Mouse (Mus musculus): ENCODE data around the gene Zc3hc1.

Gene Zc3hc1

GRCm38 (mm10) chr6:30372627-30373369 is 18.0 kb downstream of the Zc3hc1 start:
- no peak for DNase-seq

GRCm38 (mm10) chr6:30369291-30369690 is 21.5 kb downstream of the Zc3hc1 start:
- no peak for DNase-seq

DNA sequence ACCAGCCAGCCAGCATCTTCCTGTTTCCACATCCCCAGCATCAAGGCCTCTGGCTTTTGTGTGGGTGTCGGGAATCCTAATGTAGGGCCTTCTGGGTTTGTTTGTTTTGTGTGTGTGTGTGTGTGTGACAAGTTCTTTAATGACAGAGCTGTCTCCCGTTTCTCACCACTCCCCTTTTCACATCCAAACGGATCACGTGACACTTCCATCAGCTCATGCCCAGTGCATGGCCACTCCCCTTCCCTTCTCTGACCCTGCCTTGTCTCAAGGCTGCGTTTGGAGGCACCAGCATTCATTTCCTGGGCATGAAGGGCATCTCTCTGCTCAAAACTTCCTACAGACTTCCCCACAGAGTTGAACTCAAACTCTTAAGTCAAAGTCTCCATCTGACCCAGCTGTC is 27.0 kb downstream of the Zc3hc1 start:
- DNase-seq, result no peak

- DNase-seq, result peak in 1 of 2 experiments; percentile 36
Measured at GRCm38 (mm10) chr6:30359762-30360509, 30.9 kb downstream of the Zc3hc1 start.

GRCm38 (mm10) chr6:30357561-30358177 is 33.2 kb downstream of the Zc3hc1 start:
- DNase-seq, result peak; percentile 86 to 89

GRCm38 (mm10) chr6:30356680-30357079 is 34.1 kb downstream of the Zc3hc1 start:
- DNase-seq, result no peak

GRCm38 (mm10) chr6:30356161-30356560 is 34.7 kb downstream of the Zc3hc1 start:
- no peak for DNase-seq

- no peak for DNase-seq
Measured at GRCm38 (mm10) chr6:30355701-30356100, 35.1 kb downstream of the Zc3hc1 start.

- DNase-seq, result no peak
Measured at GRCm38 (mm10) chr6:30354760-30355159, 36.1 kb downstream of the Zc3hc1 start.

GRCm38 (mm10) chr6:30353661-30354060 is 37.2 kb downstream of the Zc3hc1 start:
- DNase-seq, result no peak

DNA sequence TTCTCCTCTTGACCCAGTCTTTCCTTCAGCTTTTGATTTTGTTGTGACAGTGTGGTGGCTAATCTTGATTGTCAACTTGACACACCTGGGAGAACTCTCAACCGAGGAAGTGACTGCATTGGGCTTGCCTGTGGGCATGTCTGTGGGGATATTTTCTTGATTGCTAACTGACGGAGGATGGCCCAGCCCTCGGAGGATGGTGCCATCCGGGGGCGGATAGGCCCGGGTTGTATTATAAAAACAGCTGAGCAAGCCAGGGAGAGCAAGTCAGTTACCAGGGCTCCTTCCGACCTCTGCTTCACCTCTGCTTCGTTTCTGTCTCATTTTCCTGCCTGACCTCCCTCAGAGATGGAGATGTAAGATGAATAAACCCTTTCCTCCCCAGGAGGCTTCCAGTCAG is 38.1 kb downstream of the Zc3hc1 start:
- peak in 1 of 2 experiments; percentile 44 for DNase-seq

- DNase-seq, result no peak
Measured at GRCm38 (mm10) chr6:30351290-30351689, 39.5 kb downstream of the Zc3hc1 start.

DNA sequence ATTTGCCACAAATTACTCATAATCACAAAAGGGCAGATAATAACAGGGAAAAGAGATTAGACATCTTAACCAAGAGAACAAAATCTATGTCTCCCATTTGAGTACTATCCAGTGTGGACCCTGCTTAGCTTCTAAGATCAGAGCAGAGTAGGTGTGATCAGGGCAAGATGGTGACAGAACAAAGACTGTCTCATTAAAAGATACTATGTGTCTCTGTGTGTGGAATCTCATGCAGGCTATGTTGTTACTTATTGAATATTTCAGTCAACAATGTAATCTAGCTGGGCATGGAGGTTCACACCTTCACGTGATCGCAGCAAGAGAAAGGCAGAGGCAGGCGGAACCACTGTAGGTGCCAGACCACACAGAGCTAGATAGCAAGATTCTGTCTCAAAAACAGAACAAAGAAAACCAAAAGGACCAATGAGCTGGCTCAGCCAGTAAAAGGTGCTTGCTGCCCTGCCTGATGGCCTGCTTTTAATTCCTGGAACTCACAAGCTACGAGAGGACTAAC is 43.5 kb downstream of the Zc3hc1 start:
- DNase-seq, result no peak

DNA sequence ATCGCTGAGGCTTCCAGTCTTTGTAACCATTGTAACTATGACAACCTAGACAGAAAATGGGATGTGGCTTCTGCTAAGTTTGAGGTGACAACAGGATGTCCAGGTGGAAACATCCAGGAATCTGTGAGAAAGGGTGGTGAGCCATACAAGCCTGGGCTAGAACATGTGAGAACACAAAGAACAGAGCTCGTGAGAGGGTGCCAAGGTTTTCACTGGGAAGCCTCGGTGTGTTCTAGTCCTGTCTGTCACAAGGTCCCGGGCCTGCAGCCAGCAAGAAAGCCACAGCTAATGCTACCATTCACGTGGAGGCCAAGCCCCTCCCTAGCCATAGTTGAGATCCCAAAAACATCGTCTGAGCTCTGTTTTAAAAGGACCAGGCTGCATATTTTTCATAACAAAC is 44.1 kb downstream of the Zc3hc1 start:
- no peak for DNase-seq

DNA sequence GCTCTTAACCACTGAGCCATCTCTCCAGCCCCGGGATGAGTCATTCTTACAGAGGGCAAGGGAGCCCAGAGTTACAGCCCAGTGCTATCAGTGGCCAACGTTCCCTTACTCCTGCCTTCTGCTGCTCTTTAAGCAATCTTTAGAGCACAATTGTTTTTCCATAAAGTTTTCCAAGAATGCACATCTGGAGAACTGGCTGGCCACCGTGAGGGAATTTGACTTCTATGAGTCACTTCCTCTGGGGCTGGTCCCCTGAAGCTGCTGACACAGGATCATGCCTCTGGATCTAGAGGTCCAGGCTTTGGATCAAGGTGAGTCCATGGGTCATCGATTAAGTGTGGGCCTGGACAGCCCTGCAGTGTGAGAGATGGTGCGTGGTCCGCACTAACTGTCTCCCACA is 46.8 kb downstream of the Zc3hc1 start:
- no peak for DNase-seq

- no peak for DNase-seq
Measured at GRCm38 (mm10) chr6:30340231-30340873, 50.5 kb downstream of the Zc3hc1 start.

GRCm38 (mm10) chr6:30336912-30337311 is 53.9 kb downstream of the Zc3hc1 start:
- peak; percentile 77 to 87 for DNase-seq

GRCm38 (mm10) chr6:30332262-30332661 is 58.6 kb downstream of the Zc3hc1 start:
- DNase-seq, result no peak

DNA sequence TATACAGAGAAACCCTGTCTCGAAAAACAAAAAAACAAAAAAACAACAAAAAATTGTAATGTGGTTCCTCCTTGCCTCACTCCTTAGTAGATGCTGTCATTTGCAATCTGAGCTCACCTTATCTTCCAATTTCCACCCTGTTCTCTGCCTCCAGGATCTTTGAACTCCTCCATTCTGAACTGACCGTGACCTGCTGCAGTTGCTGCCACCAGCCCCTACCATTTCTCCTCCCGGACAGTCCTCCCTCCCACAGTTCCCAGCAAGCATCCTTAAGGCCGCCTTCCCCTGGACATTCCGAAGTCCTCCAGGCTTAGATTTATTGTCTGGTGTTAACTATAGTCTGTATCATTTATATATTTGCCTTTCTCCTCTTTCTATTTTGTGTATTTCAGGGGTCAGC is 60.1 kb downstream of the Zc3hc1 start:
- no peak for DNase-seq

GRCm38 (mm10) chr6:30325932-30326501 is 64.8 kb downstream of the Zc3hc1 start:
- DNase-seq, result no peak

GRCm38 (mm10) chr6:30321002-30321401 is 69.8 kb downstream of the Zc3hc1 start:
- DNase-seq, result no peak

DNA sequence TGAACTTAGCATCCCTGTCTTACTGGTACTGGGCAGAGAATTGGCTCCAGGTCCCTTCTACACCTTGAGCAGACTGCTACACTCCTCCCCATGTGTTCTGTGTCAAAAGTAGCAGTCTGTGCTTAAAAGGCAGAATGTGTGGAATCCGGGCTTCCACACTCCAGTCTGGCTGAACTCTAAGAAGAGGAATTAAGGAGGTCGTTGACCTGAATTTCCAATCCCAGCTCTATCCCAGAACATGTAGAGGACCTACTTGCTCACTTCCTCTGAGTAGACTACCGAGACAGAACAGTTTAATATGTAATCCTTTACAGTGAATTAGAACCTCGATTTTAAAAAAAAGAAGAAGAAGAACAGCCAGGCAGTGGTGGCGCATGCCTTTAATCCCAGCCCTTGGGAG is 71.6 kb downstream of the Zc3hc1 start:
- DNase-seq, result no peak
